Mouse (Mus musculus) urinary bladder, postnatal 14 days (tissue): ENCODE results near the gene Anapc11.
"Not testable (repeated sequence)": the region's sequence is repeated elsewhere in the genome, so short reads cannot be mapped to it uniquely, and the experiment has no call there.

Experiments used
- DNase-seq: peaks from one replicate; pipeline ENCODE4 v3.0.0; 2021; ENCODE audit warnings: low spot score

Gene Anapc11

GRCm38 (mm10) chr11:120598283-120598989 lies at the start of gene Anapc11, which contains the start of gene Alyref:
Gene Anapc11 (plus strand): TSS chr11:120598421.
Gene Alyref (minus strand): TSS chr11:120598365.
- DNase-seq: peak; percentile 94

- no peak for DNase-seq
Observed at GRCm38 (mm10) chr11:120548786-120549167, 49.4 kb upstream of the Anapc11 start.

- peak; percentile 95 for DNase-seq
Observed at GRCm38 (mm10) chr11:120549168-120549945, 48.9 kb upstream of the Anapc11 start, which contains the start of gene Mcrip1. Gene Mcrip1 (minus strand): TSS chr11:120549727.

- DNase-seq: no peak
Observed at GRCm38 (mm10) chr11:120549986-120550809, 48.0 kb upstream of the Anapc11 start.

GRCm38 (mm10) chr11:120550810-120551440 lies 47.3 kb upstream of the Anapc11 start, which contains the start of gene Ppp1r27:
Gene Ppp1r27 (minus strand): TSS chr11:120551132.
- DNase-seq: no peak

GRCm38 (mm10) chr11:120552736-120553135 lies 45.5 kb upstream of the Anapc11 start:
- no peak for DNase-seq

GRCm38 (mm10) chr11:120554834-120555233 lies 43.4 kb upstream of the Anapc11 start:
- DNase-seq: no peak

- DNase-seq: no peak
Observed at GRCm38 (mm10) chr11:120555260-120555659, 43.0 kb upstream of the Anapc11 start.

- DNase-seq: not testable (repeated sequence)
Observed at GRCm38 (mm10) chr11:120558843-120559242, 39.4 kb upstream of the Anapc11 start.

GRCm38 (mm10) chr11:120560952-120561728 lies 37.1 kb upstream of the Anapc11 start:
- DNase-seq: no peak

GRCm38 (mm10) chr11:120562949-120563348 lies 35.3 kb upstream of the Anapc11 start:
- no peak for DNase-seq

- no peak for DNase-seq
Observed at GRCm38 (mm10) chr11:120565114-120565513, 33.1 kb upstream of the Anapc11 start.

GRCm38 (mm10) chr11:120568324-120568723 lies 29.9 kb upstream of the Anapc11 start:
- DNase-seq: no peak

- DNase-seq: no peak
Observed at GRCm38 (mm10) chr11:120571122-120571521, 27.1 kb upstream of the Anapc11 start.

- no peak for DNase-seq
Observed at GRCm38 (mm10) chr11:120571754-120572416, 26.3 kb upstream of the Anapc11 start.

- DNase-seq: no peak
Observed at GRCm38 (mm10) chr11:120572417-120572751, 25.8 kb upstream of the Anapc11 start.

GRCm38 (mm10) chr11:120572752-120573584 lies 25.3 kb upstream of the Anapc11 start, which contains the start of gene P4hb:
Gene P4hb (minus strand): TSS chr11:120573253.
- peak; percentile 100 for DNase-seq

GRCm38 (mm10) chr11:120573585-120574277 lies 24.5 kb upstream of the Anapc11 start:
- DNase-seq: no peak

GRCm38 (mm10) chr11:120574278-120574600 lies 24.0 kb upstream of the Anapc11 start:
- DNase-seq: no peak
